Mouse (Mus musculus) C2C12 (cell line): ENCODE data around the gene Gstm2. TPM values are rescaled to one million over a fixed set of nuclear protein-coding genes. Genes with fewer than 3 reads are reported as not detected.

ENCODE experiments used
- H3K27me3 ChIP-seq: one replicate; pipeline ENCODE4 v1.6.1; 2011; ENCODE audit not compliant: control insufficient read depth, insufficient read depth, insufficient read length
- H3K36me3 ChIP-seq: one replicate; pipeline ENCODE4 v1.6.1; 2011; ENCODE audit not compliant: control insufficient read depth, insufficient read depth
- H3K4me3 ChIP-seq: one replicate; pipeline ENCODE4 v1.5.1; 2011; ENCODE audit warnings: mild to moderate bottlenecking, control low read depth; ENCODE audit not compliant: poor library complexity, insufficient read depth, severe bottlenecking
- H3K79me2 ChIP-seq: one replicate; pipeline ENCODE4 v1.6.1; 2011; ENCODE audit not compliant: control insufficient read depth, insufficient read depth
- H3K79me3 ChIP-seq: one replicate; pipeline ENCODE4 v1.6.1; 2011; ENCODE audit warnings: low read depth, control low read depth
- H3ac ChIP-seq: one replicate; pipeline ENCODE3; 2011; ENCODE audit warnings: low read depth; ENCODE audit not compliant: control insufficient read depth, insufficient read length
- CEBPB ChIP-seq: IDR thresholded peaks from one replicate; pipeline ENCODE4 v1.6.1; 2011; ENCODE audit warnings: low read depth, mild to moderate bottlenecking, control low read depth, moderate library complexity
- CTCF ChIP-seq: IDR thresholded peaks from one replicate; pipeline ENCODE4 v1.5.1; 2011; ENCODE audit not compliant: control insufficient read depth, insufficient read depth, insufficient read length
- FOSL1 ChIP-seq: IDR thresholded peaks from one replicate; pipeline ENCODE4 v1.8.0; 2011; ENCODE audit warnings: mild to moderate bottlenecking, low read length; ENCODE audit not compliant: poor library complexity, insufficient read depth, severe bottlenecking
- MAX ChIP-seq: IDR thresholded peaks from one replicate; pipeline ENCODE4 v1.6.1; 2011; ENCODE audit warnings: mild to moderate bottlenecking, control low read depth
- MYOD1 ChIP-seq: IDR thresholded peaks from one replicate; pipeline ENCODE4 v1.6.1; 2011; ENCODE audit warnings: low read depth; ENCODE audit not compliant: control insufficient read depth, insufficient read length
- MYOG ChIP-seq: IDR thresholded peaks from one replicate; pipeline ENCODE4 v1.6.1; 2011; ENCODE audit not compliant: control insufficient read depth, insufficient read length; ENCODE audit errors: extremely low read depth
- USF1 ChIP-seq: IDR thresholded peaks from one replicate; pipeline ENCODE4 v1.6.1; 2011; ENCODE audit warnings: low read depth, mild to moderate bottlenecking, control low read depth, moderate library complexity
- polyA plus RNA-seq: library from polyadenylated mRNA; unstranded; fragments of >200 nt; fragmentation: generic; extraction: Trizol; gene quantifications from one replicate; pipeline ENCODE4 v1.2.1, GENCODE M21; 2012; ENCODE audit warnings: missing spikeins

The Gstm2 gene
- polyA plus RNA-seq, 1 experiment: 7.7 TPM

GRCm38 (mm10) chr3:107932128-107932527 is 54.1 kb downstream of the Gstm2 start:
- H3K79me3 ChIP-seq: no peaks in the 10 kb centered on the region
- H3K4me3 ChIP-seq: no peak overlapping the region
- H3K36me3 ChIP-seq: no peaks in the 10 kb centered on the region
- no peak for TF ChIP-seq CTCF
- no peak for TF ChIP-seq CEBPB
- no peak for TF ChIP-seq MYOD1
- TF ChIP-seq FOSL1: no peak
- TF ChIP-seq USF1: no peak
- TF ChIP-seq MYOG: no peak
- TF ChIP-seq MAX: no peak
- peaks cover 7% of the 10 kb centered on the region for H3K27me3 ChIP-seq
- H3K79me2 ChIP-seq: no peaks in the 10 kb centered on the region
- no peak overlapping the region for H3ac ChIP-seq

Other genes with a start within 250 kb of the Gstm2 start
- 169 TPM for gene Csf1, start 226.0 kb downstream of the Gstm2 start, polyA plus RNA-seq
- not detected for gene Eps8l3, start 109.2 kb downstream of the Gstm2 start, polyA plus RNA-seq
- gene Gstm5, start 90.6 kb downstream of the Gstm2 start, polyA plus RNA-seq: 20.7 TPM
- gene Gstm7, start 54.6 kb downstream of the Gstm2 start, polyA plus RNA-seq: 0.21 TPM
- gene Gstm6, start 42.7 kb downstream of the Gstm2 start, polyA plus RNA-seq: not detected
- not detected for gene Gstm3, start 17.2 kb downstream of the Gstm2 start, polyA plus RNA-seq
- 89.8 TPM for gene Gstm1, start 31.5 kb upstream of the Gstm2 start, polyA plus RNA-seq
- 0.39 TPM for gene Gstm4, start 58.4 kb upstream of the Gstm2 start, polyA plus RNA-seq
- 58.3 TPM for gene Ampd2, start 100.2 kb upstream of the Gstm2 start, polyA plus RNA-seq
- gene Gnat2, start 106.3 kb upstream of the Gstm2 start, polyA plus RNA-seq: 1.1 TPM
- gene Gnai3, start 159.7 kb upstream of the Gstm2 start, polyA plus RNA-seq: 28.8 TPM
- 0.01 TPM for gene Gpr61, start 168.4 kb upstream of the Gstm2 start, polyA plus RNA-seq
- gene Amigo1, start 199.9 kb upstream of the Gstm2 start, polyA plus RNA-seq: 1.9 TPM
- 1.7 TPM for gene Cyb561d1, start 214.8 kb upstream of the Gstm2 start, polyA plus RNA-seq
- gene Atxn7l2, start 224.5 kb upstream of the Gstm2 start, polyA plus RNA-seq: 6.8 TPM
- not detected for gene Sypl2, start 240.2 kb upstream of the Gstm2 start, polyA plus RNA-seq